Mouse (Mus musculus): ENCODE data around the gene Prdx2.

Gene Prdx2

GRCm38 (mm10) chr8:84979599-84980421 lies 10.4 kb downstream of the Prdx2 start:
- peak; percentile 96 to 97 for DNase-seq

GRCm38 (mm10) chr8:84980622-84981358 lies 11.4 kb downstream of the Prdx2 start:
- peak; percentile 88 to 92 for DNase-seq

DNA sequence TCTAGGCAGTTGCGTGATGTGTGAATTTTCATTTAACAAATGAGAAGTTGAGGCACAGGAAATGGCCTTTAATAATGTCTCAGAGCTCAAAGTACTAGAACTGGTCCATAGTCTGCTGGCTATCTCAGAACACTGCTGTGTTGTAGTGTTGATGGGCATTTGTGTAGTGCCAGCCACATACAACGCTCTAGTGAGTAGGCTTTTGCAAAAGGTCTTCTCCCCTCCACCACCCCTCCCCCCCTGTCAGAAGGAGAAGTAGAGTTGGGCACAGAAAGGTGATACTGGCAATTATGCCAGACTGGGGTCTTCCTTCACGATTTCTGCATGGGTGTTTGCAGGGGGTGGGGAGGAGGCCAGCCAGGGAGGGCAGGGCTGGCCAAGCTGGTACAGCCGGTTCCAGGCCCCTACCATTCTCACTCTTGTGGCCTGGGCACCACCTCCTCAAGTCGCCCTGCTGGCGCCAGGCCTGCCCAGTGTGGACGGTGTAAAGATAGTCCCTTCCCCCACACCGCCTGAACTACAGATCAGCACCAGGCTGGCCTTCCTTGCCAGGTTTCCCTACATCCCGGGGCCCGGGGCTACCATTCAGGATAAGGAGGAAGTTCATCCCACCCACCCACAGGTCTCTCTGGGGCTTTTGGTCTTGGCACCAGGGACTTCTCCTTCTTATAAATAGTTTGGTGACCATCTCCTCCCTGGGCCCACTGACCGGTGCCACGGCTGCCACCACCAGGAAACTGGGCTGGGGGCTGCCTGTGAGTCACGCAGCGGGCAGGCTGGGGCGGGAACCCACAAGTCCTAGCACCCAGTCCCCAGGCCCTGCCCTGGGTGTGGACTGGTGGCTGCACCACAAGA lies 12.5 kb downstream of the Prdx2 start:
- DNase-seq, result peak; percentile 81 to 88

DNA sequence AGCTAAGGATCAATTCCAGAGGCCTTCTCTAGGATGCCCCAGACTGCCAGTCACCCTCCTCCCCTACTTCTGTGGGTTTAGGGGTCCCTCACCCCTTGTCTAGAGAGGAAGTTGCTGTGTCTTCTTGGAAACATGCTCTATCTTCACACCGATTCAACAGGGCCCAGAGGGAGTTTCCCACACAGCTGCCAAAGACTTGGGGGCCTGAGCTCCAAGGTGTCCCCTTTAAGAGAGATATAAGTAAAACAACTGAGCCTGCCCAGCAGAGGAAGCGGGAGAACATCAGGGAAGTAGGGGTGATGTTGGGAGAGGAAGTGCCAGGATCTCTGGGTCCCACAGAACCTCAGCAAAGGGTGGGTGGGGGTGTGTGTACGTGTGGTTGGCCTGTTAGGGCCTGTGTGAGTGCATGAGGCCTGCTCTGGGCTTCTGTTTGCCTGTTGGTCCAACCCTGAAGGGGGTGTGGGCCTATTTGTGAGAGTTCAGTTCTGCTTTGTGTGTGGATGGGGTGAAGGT lies 13.2 kb downstream of the Prdx2 start:
- peak in 1 of 2 experiments; percentile 34 for DNase-seq

DNA sequence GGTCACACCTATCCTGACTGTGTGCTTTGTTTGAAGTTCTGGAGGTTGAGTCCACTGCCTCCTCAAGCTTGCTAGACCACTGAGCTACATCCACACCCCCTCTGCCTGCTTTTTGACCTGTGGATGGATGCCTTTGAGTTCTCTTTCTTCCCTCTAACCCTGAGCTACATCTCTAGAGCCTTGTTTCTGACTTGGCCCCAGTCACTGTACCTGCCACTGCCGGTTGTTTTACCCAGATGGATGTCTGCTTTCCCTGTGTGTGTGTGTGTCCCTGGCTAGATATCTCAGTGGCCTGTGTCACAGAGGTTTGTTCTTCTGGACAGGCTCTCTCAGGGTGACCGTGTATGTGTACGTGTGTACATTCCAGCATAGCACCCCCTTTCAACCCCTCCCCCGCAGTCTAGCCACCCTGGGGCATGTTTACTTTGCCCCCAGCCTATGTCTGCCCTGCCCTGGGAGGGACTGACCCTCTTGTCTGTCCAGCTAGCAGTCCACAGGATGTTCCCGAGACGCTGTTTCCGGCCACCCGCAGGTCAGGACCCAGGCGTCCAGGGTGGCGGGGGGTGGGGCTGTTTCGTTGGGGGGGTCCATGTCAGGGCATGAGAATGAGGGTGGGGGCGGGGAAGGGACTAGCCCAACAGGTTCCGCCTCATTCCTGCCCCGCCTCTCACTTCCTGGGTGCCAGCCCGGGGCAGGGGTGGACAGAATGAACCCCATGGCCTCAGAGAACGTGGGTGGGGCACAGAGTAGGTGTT lies 15.1 kb downstream of the Prdx2 start:
- DNase-seq, result peak; percentile 87 to 90

DNA sequence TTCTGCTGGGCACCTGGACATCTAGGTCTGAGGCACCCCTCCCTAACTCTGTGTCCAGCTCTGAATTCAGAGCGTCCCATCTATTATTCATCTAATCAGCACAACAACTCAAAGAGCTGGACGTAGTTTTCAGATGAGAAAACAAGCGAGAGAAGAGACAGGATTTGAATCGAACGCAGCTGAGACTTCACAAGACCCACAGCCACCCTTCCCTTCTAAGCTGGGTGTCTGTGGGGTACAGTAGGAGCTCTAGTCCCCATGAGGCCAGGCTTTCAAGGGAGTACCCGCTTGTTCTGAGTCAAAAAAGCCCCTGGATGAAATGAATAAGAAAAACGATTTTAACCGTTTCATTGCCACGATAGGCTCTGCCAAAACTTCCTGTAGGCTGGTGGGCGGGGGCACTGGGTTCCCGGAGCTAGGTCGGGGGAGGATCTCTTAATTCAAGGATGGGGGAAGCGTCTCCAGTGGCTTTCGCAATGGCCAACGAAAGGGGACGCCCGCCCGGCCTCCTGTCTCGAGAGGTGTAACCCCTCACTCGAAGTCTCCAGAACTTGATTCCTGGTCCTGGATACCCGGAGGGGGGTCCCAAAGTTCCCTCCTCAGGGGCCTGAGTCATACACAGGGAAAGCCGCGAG lies 15.8 kb downstream of the Prdx2 start:
- peak in 1 of 2 experiments; percentile 71 for DNase-seq

- DNase-seq, result peak; percentile 93 to 96
These were observed 16.4 kb downstream of the Prdx2 start for GRCm38 (mm10) chr8:84985684-84986378.

GRCm38 (mm10) chr8:84986379-84986945 lies 17.1 kb downstream of the Prdx2 start:
- DNase-seq, result no peak

DNA sequence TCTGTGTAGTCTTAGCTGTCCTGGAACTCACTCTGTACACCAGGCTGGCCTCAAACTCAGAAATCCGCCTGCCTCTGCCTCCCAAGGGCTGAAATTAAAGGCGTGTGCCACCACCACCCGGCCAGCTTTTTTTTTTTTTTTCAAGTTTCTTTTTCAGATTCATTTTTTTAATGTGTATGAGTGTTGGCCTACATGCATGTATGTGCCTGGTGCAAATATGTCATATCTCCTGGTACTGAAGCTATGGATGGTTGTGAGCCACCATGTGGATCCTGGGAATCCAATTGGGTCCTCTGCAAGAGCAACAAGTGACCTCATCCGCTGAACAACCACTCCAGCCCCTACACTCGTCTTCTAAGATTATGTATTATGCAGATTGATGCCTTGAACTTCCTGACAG lies 18.0 kb downstream of the Prdx2 start:
- DNase-seq, result no peak

DNA sequence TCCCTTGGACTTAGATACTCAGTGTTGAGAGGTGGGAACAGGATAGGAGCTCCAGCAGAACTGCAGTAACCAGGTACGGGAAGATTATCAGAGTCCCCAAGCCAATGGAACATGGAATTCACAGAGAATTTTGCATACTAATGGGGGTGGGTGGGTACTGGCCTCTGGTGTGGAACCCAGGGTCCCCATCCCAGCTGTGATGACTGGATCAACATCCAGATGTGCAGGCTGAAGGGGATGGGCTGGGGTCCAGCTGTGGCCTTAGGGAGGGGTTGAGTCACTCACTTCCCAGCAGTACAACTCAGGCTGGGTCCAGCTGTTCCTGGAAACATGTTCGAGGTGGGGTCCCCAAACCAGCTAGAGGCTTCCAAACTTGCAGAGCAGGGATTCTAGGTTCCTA lies 18.5 kb downstream of the Prdx2 start:
- DNase-seq, result no peak

DNA sequence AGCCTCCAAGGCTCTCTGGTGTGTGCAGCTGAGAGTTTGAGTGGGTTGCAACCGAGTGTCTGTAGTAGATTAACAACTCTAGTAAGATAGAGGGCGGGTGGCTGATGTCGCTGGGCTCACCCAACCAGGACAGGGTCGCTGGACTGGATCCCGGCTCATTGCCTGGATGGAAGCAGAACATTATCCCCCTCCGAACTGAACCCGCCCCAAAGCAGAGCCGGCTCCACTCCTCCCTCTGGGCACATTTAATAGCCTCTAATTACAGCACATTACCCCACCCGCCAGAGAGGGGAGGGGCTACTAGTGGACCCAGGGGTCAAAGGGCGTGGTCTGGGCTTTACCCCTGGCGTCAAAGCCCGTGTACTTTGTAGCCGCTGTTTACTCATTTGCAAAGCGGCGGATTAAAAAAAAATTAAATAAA lies 19.9 kb downstream of the Prdx2 start:
- DNase-seq, result peak; percentile 75 to 84

- DNase-seq, result peak; percentile 95 to 96
These were observed 20.4 kb downstream of the Prdx2 start for GRCm38 (mm10) chr8:84989810-84990209.

DNA sequence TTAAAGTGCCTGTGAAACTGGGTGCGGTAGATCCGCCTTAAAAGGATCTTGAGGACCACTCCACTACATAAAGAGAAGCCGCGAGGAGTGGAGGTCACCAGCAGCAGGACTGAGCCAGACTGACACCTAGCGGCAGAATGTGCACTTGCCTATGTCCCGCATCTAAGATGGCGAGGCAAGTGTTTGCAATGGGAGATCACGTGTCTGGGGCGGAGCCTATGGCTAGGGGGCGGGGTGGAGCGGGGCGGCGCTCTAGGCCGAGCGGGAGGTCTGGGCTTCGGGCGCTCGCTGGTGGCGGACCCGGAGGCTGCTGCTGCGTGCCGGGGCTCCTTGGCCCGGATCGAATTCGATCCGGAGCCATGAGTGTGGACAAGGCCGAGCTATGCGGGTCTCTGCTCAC lies 21.0 kb downstream of the Prdx2 start, which contains the start of gene Hook2:
Gene Hook2 (plus strand): TSS at position 255 of the 400 bp plus-strand sequence.
- peak; percentile 98 to 99 for DNase-seq

- DNase-seq, result peak; percentile 89 to 93
These were observed 21.4 kb downstream of the Prdx2 start for GRCm38 (mm10) chr8:84990836-84991235.

GRCm38 (mm10) chr8:84994375-84994774 lies 25.0 kb downstream of the Prdx2 start:
- DNase-seq, result no peak

- no peak for DNase-seq
These were observed 26.3 kb downstream of the Prdx2 start for GRCm38 (mm10) chr8:84995680-84996079.

- no peak for DNase-seq
These were observed 27.6 kb downstream of the Prdx2 start for GRCm38 (mm10) chr8:84996978-84997377.

GRCm38 (mm10) chr8:84997649-84998295 lies 28.4 kb downstream of the Prdx2 start:
- peak; percentile 87 to 91 for DNase-seq

DNA sequence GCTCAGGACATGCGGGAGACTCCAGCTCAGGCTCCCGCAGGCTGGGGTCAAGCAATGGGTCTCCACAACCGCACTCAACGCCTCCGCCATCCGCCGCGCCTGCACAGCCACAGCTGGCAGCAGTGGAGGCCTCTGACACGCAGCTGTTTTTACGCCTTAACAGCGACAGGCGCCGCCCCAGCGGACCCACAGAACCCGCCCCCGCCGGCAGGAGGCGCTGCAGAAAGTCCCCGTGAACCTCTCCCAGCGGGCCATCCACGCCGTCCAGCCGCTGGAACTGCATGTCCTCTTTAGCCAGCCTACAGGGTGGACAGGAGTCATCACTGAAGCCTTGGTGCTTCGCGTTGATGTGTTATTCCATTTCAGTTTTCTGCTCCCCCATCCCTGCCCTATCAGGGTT lies 38.3 kb downstream of the Prdx2 start:
- DNase-seq, result peak in 1 of 2 experiments; percentile 47

- no peak for DNase-seq
These were observed 41.9 kb downstream of the Prdx2 start for GRCm38 (mm10) chr8:85011242-85011641.

All from lung, adult 18-20 months (tissue).